Mouse (Mus musculus): ENCODE results near the gene Ccdc57.
"Not testable (repeated sequence)": the region's sequence is repeated elsewhere in the genome, so short reads cannot be mapped to it uniquely, and the experiment has no call there.

Ccdc57 gene

DNA sequence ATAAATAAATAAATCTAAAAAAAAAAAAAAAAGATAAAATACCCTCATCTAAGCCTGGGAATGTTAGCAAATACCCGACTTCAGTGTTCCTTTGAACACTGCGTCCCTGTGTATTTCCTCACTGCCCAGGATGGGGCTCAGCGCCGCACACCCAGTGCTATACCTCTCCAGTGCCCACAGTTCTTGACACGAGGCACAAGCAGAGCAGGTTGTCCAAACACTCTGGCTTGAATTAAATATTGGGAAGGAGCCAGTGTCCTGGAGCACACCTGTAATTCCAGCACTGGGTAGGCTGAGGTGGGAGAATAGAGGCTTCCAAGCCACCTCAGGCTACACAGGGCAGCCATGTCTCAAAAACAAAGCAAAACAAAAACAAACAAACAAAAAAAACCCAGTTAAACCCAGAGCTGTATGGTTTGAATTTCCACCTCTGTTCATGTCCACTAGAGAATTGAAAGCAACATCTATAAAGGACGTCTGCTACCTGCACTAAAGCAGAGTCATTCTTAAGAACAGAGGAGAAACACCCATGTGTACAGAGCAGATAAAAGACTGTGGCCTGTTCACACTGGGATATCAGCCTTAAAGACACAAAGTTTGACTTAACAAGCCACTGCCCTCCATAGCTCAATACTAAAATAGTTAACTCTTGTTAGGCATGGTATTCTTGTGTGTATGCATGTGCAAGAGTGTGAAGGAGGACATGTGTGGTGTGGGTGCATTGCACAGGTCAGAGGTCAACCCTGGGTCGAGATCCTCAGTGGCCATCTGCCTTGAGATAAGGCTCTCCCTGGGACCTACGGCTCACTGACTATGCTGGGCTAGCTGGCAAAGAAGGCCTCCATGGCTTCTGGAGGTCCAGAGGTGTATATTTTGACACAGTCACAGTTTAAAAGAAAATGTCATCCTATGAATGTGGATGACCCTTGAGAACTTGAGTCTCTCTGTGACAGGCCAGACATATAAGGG, 32.1 kb downstream of the Ccdc57 start:
- ChIA-PET POLR2A (interaction anchor here in 3 of 4 experiments (0.7 to 5.9 kb wide), 11 partner anchors 13 to 229 kb away, joined by 3 to 47 read pairs (median 4); partner anchors contain the start of gene Fasn (in 2 of the 3)), CTCF (interaction anchor here (0.7 to 1.8 kb wide), 5 partner anchors 12 to 153 kb away, joined by 3 to 6 read pairs (median 4); no protein-coding TSS in a partner anchor)

- ChIA-PET POLR2A (no interaction called here), CTCF (interaction anchor here in 1 of 4 experiments (1.0 kb wide), 1 partner anchor 122 kb away, joined by 3 read pairs; no protein-coding TSS in a partner anchor)
These were observed 34.5 kb downstream of the Ccdc57 start for GRCm38 (mm10) chr11:120898114-120898548.

DNA sequence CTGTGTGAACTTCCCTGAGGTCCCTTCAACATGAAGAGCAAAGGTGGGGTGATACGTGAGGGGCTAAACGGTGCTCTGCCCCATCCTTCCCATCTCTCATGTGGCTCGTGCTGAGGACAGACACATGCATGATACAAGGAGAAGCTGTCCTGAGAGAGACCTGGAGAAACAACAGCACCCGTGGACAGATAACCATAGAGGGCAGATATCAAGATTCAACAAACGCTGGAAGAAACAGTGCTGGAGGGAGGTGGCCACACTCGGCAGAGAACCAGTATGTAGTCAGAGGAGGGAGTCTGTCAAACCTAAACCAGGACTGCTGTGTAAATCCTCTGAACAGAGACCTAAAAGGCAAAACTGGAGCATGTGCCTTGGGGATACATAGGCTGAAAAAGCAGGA, 37.2 kb downstream of the Ccdc57 start:
- CTCF ChIA-PET, result no interaction called here
- POLR2A ChIA-PET, result interaction anchor here in 3 of 4 experiments (0.6 to 2.4 kb wide), 5 partner anchors 8 to 119 kb away, joined by 3 to 6 read pairs (median 4); no protein-coding TSS in a partner anchor

- ChIA-PET POLR2A (interaction anchor here in 1 of 4 experiments (0.9 to 2.4 kb wide), 9 partner anchors 8 to 252 kb away, joined by 3 to 6 read pairs (median 3); partner anchors contain the start of genes Dus1l and Tex19.1), CTCF (interaction anchor here in 3 of 4 experiments (0.5 to 2.3 kb wide), 7 partner anchors 9 to 953 kb away, joined by 3 to 11 read pairs (median 4); no protein-coding TSS in a partner anchor)
These were observed 38.3 kb downstream of the Ccdc57 start for GRCm38 (mm10) chr11:120894397-120894796.

DNA sequence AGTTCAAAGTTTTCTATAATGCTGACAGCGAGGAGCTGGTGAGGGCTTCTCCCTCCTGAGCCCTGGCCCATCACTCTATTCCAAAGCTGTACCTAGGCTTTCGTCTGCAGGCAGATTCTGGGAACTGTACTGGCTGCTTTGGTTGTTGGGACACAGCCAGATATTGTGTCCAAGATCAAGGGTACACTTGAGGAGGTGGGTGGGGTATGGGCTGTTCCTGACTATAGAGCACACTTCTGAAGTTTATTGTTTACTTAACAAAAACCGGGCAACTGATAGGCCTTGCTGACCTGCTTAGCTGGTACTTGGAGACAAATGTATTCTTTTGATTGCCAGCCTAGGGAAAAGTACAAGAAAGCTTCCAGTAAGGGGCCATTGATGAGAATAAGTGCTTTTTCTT, 43.5 kb downstream of the Ccdc57 start:
- CTCF ChIA-PET, result interaction anchor here in 2 of 4 experiments (1.2 to 1.6 kb wide), 3 partner anchors 11 to 152 kb away, joined by 3 to 4 read pairs (median 3); no protein-coding TSS in a partner anchor
- POLR2A ChIA-PET, result interaction anchor here in 3 of 4 experiments (1.5 to 1.9 kb wide), 4 partner anchors 10 to 37 kb away, joined by 4 to 7 read pairs (median 6); no protein-coding TSS in a partner anchor

DNA sequence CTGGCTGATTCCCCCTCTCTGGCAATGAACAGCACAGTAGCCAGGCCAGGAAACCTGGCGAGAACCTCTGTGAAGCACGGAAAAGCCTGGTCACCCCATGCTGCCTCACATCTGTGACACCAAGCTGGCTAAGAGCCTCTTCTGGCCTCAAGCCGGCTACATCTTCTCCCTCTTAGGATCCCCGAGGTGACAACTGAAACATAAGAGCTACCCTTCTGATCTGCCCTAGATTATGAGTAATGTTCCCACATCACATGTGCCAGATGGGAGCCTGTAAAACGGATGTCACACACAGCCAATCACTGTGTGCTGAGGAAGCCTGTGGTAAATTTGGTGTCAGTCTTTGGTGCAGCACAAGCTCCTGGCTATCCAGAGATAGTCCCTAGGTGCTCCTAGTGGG, 44.0 kb downstream of the Ccdc57 start:
- CTCF ChIA-PET, result interaction anchor here in 3 of 4 experiments (0.6 to 1.6 kb wide), 4 partner anchors 11 to 153 kb away, joined by 3 to 6 read pairs (median 4); no protein-coding TSS in a partner anchor
- POLR2A ChIA-PET, result interaction anchor here in 3 of 4 experiments (0.6 to 1.9 kb wide), 7 partner anchors 10 to 41 kb away, joined by 3 to 7 read pairs (median 4); no protein-coding TSS in a partner anchor

- CTCF ChIA-PET, result interaction anchor here in 1 of 4 experiments (0.8 to 1.4 kb wide), 2 partner anchors 15 to 31 kb away, joined by 3 read pairs; no protein-coding TSS in a partner anchor
These were observed 45.2 kb downstream of the Ccdc57 start for GRCm38 (mm10) chr11:120887502-120887901.

GRCm38 (mm10) chr11:120886462-120886861, 46.2 kb downstream of the Ccdc57 start:
- ChIA-PET CTCF (interaction anchor here in 1 of 4 experiments (1.2 kb wide), 1 partner anchor 15 kb away, joined by 3 read pairs; no protein-coding TSS in a partner anchor), POLR2A (interaction anchor here in 2 of 4 experiments (0.6 to 1.6 kb wide), 5 partner anchors 11 to 85 kb away, joined by 3 to 4 read pairs (median 3); partner anchors contain the start of gene Fasn (in 1 of the 2))

More at GRCm38 (mm10) chr11:120887502-120887901, 45.2 kb downstream of the Ccdc57 start:
- POLR2A ChIA-PET, result interaction anchor here in 2 of 4 experiments (0.7 to 1.5 kb wide), 2 partner anchors 35 to 53 kb away, joined by 4 to 6 read pairs; no protein-coding TSS in a partner anchor

DNA sequence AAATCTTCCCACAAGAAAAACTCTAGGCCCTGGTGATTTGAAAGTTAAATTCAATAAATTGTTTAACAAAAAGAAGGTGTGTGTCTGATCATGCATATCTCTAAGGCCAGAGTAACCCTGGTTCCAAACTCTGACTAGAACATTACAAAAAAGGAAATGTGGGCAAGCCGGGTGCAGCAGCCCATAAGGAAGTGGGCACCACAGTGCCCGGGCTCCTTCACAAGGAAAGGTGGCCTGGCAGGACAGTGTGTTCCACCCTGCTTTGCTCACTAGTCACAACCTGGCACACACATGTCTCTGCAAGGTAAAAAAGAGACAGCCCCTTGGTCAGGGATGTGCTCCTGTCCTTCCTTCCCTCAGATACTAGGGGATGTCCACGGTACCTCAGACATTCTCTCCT, 49.1 kb downstream of the Ccdc57 start:
- POLR2A ChIA-PET, result no interaction called here

GRCm38 (mm10) chr11:120882931-120883330, 49.7 kb downstream of the Ccdc57 start:
- CTCF ChIA-PET, result no interaction called here
- POLR2A ChIA-PET, result interaction anchor here in 2 of 4 experiments (0.9 to 1.8 kb wide), 2 partner anchors 11 to 13 kb away, joined by 3 to 5 read pairs; no protein-coding TSS in a partner anchor

More for the DNA sequence above, 49.1 kb downstream of the Ccdc57 start:
- CTCF ChIA-PET, result no interaction called here

GRCm38 (mm10) chr11:120873206-120873605, 59.5 kb downstream of the Ccdc57 start:
- ChIA-PET POLR2A (interaction anchor here in 2 of 4 experiments (1.0 to 14.9 kb wide), 5 partner anchors 21 to 152 kb away, joined by 3 to 133 read pairs (median 3); partner anchors contain the start of genes Fasn (in 1 of the 2) and Rac3 (in 1 of the 2)), CTCF (no interaction called here)

- POLR2A ChIA-PET, result interaction anchor here in 3 of 4 experiments (0.6 to 14.9 kb wide), 8 partner anchors 9 to 166 kb away, joined by 3 to 133 read pairs (median 4); no protein-coding TSS in a partner anchor
- CTCF ChIA-PET, result no interaction called here
These were observed 61.2 kb downstream of the Ccdc57 start for GRCm38 (mm10) chr11:120871521-120871920.

DNA sequence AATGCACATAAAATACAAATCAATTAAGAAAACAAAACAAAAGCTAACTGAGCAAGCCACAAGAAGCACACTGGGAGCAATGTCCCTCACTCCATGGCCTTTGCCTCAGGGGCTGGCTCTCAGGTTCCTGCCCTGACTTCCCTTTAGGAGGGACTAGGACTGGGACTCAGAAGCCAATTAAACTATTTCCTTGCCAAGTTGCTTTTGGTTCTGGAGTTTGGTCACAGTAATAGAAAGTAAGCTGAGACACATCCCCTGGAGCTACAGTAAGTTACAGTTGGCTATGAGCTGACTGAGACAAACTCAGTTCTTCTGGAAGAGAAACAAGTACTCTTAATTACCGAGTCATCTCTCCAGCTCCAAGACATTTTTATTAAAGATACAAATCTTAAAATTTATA, 66.9 kb downstream of the Ccdc57 start:
- ChIA-PET POLR2A (interaction anchor here in 3 of 4 experiments (0.6 to 14.9 kb wide), 9 partner anchors 8 to 38 kb away, joined by 3 to 133 read pairs (median 4); no protein-coding TSS in a partner anchor), CTCF (no interaction called here)

- CTCF ChIA-PET, result interaction anchor here in 1 of 4 experiments (1.0 to 1.3 kb wide), 2 partner anchors 10 to 142 kb away, joined by 3 to 4 read pairs; no protein-coding TSS in a partner anchor
- POLR2A ChIA-PET, result interaction anchor here in 3 of 4 experiments (0.6 to 14.9 kb wide), 18 partner anchors 9 to 780 kb away, joined by 3 to 133 read pairs (median 4); partner anchors contain the start of genes Mafg (in 1 of the 3), Narf (in 1 of the 3), Rac3 (in 1 of the 3) and Tex19.1 (in 1 of the 3)
These were observed 69.9 kb downstream of the Ccdc57 start for GRCm38 (mm10) chr11:120862819-120863218.

GRCm38 (mm10) chr11:120855938-120856337, 76.7 kb downstream of the Ccdc57 start:
- CTCF ChIA-PET, result not testable (repeated sequence)
- POLR2A ChIA-PET, result interaction anchor here in 1 of 4 experiments (0.5 to 1.8 kb wide), 2 partner anchors 10 to 70 kb away, joined by 3 to 5 read pairs; no protein-coding TSS in a partner anchor

DNA sequence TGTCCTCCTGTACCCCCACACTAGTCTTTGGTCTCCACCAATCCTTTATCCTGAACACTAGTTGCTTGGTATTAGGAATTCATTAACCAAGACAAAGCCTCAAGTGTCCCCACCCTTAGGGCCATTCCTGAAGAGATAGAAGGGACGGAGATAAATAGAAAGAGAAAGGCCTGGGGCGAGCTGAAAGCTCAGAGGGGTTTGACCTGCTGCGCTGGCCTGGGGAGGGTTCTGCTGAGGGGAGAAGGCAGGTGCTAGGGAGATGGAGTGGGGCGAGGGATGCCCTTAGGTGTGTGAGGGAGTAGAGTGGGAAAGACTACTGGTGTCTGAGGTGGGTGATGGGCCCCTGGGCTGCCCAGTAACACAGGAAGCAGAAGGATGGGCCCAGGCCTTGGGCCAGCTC, 78.9 kb downstream of the Ccdc57 start:
- CTCF ChIA-PET, result interaction anchor here (0.5 to 2.5 kb wide), 6 partner anchors 9 to 728 kb away, joined by 3 to 15 read pairs (median 6); partner anchors contain the start of gene Fasn (in 1 of the 4)
- POLR2A ChIA-PET, result interaction anchor here (0.6 to 6.7 kb wide), 38 partner anchors 8 to 508 kb away, joined by 3 to 192 read pairs (median 6); partner anchors contain the start of genes Fasn (in 3 of the 4), Cenpx (in 1 of the 4), Csnk1d (in 1 of the 4) and Lrrc45 (in 1 of the 4)

DNA sequence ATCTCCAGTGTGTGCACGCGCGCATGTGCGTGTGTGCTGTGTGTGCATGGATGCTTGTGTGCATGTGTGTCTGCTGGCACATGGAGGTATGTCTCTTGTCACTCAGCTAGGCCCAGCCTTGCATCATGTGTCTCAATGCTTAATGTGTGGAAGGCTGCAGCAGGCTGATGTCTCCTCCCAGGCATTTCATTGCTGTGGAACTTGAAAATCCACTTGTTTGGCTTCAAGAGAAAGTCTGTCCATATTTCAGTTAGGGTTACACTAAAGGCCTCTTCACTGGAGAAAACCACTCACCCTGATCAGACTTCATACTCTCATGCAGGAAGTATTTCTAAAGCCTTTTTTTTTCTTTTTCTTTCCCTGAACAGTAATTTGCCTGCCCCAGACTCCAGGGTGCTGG, 79.5 kb downstream of the Ccdc57 start:
- CTCF ChIA-PET, result interaction anchor here in 3 of 4 experiments (0.6 to 2.5 kb wide), 5 partner anchors 9 to 779 kb away, joined by 3 to 8 read pairs (median 6); partner anchors contain the start of gene Fasn (in 1 of the 3)
- POLR2A ChIA-PET, result interaction anchor here (0.7 to 6.7 kb wide), 74 partner anchors 9 to 820 kb away, joined by 3 to 192 read pairs (median 5); partner anchors contain the start of genes Fasn (in 3 of the 4), P4hb (in 2 of the 4), Tex19.1 (in 2 of the 4) and B3gntl1 (in 1 of the 4)

Data from embryonic stem cell, embryonic (primary cell).